Mouse (Mus musculus): ENCODE data around the gene Krtap28-13. TPM values are rescaled to one million over a fixed set of nuclear protein-coding genes. Genes with fewer than 3 reads are reported as not detected.

Krtap28-13 gene
- total RNA-seq, 2 experiments from 2014 or later: not detected

GRCm38 (mm10) chr1:83091268-83091667 is 30.5 kb downstream of the Krtap28-13 start:
- no peak for DNase-seq (ENCODE audit: low spot score)

GRCm38 (mm10) chr1:83096935-83097334 is 36.2 kb downstream of the Krtap28-13 start:
- DNase-seq (ENCODE audit: low spot score): no peak

- no peak for DNase-seq (ENCODE audit: low spot score)
These were observed 38.4 kb downstream of the Krtap28-13 start for GRCm38 (mm10) chr1:83099160-83099559.

GRCm38 (mm10) chr1:83099580-83100137 is 38.9 kb downstream of the Krtap28-13 start:
- DNase-seq (ENCODE audit: low spot score): no peak

- DNase-seq (ENCODE audit: low spot score): no peak
These were observed 41.2 kb downstream of the Krtap28-13 start for GRCm38 (mm10) chr1:83101891-83102290.

- DNase-seq (ENCODE audit: low spot score): no peak
These were observed 44.7 kb downstream of the Krtap28-13 start for GRCm38 (mm10) chr1:83105464-83105863.

GRCm38 (mm10) chr1:83107410-83107978 is 46.8 kb downstream of the Krtap28-13 start:
- no peak for DNase-seq (ENCODE audit: low spot score)

GRCm38 (mm10) chr1:83110992-83111391 is 50.3 kb downstream of the Krtap28-13 start:
- DNase-seq (ENCODE audit: low spot score): no peak

Other genes with a start within 250 kb of the Krtap28-13 start
- gene Agfg1, start 221.4 kb upstream of the Krtap28-13 start, total RNA-seq (2021): 10 to 100 TPM; 20.4 to 23.4 TPM
- not detected for gene A030005L19Rik, start 147.6 kb upstream of the Krtap28-13 start, total RNA-seq (2021)
- not detected for gene A030014E15Rik, start 136.0 kb upstream of the Krtap28-13 start, total RNA-seq (2021)
- not detected for gene Gm6217, start 129.5 kb upstream of the Krtap28-13 start, total RNA-seq (2021)
- gene A030003K21Rik, start 117.5 kb upstream of the Krtap28-13 start, total RNA-seq (2021): not detected
- gene Gm7544, start 104.9 kb upstream of the Krtap28-13 start, total RNA-seq (2021): not detected
- not detected for gene Gm47955, start 100.6 kb upstream of the Krtap28-13 start, total RNA-seq (2021)
- gene Gm47959, start 60.4 kb upstream of the Krtap28-13 start, total RNA-seq (2021): not detected
- gene Slc19a3, start 22.5 kb upstream of the Krtap28-13 start, total RNA-seq (2021): not detected
- not detected for gene Krtap28-10, start 18.4 kb upstream of the Krtap28-13 start, total RNA-seq (2021)
- gene Gm47969, start 16.0 kb upstream of the Krtap28-13 start, total RNA-seq (2021): not detected
- gene A030005K14Rik, start 1.6 kb upstream of the Krtap28-13 start, total RNA-seq (2021): not detected
- not detected for gene Ccl20, start 55.8 kb downstream of the Krtap28-13 start, total RNA-seq (2021)
- not detected for gene Daw1, start 98.8 kb downstream of the Krtap28-13 start, total RNA-seq (2021)

Data from gastrocnemius, adult 18-20 months (tissue).